Mouse (Mus musculus) CH12.LX (cell line): ENCODE data around the gene Slc7a11. TPM values are rescaled to one million over a fixed set of nuclear protein-coding genes. Genes with fewer than 3 reads are reported as not detected.

Source experiments
- DNase-seq: peaks from one replicate; pipeline ENCODE4 v3.0.0-alpha.2; 2013; ENCODE audit errors: extremely low read depth
- H3K27ac ChIP-seq: 2 replicates; pipeline ENCODE4 v1.5.1; 2012; ENCODE audit warnings: low read depth, mild to moderate bottlenecking, control low read depth, moderate library complexity; ENCODE audit not compliant: insufficient read depth
- H3K27me3 ChIP-seq: replicated peaks from 2 replicates; pipeline ENCODE3; 2012; ENCODE audit warnings: inconsistent platforms
- H3K36me3 ChIP-seq, 2 experiments: replicated peaks in 1 of 2; 2 replicates each; pipeline versions ENCODE3 to v1.6.1; 2012; ENCODE audit warnings: inconsistent platforms in 1 of 2, low read length in 1 of 2, mild to moderate bottlenecking in 1 of 2, mixed read lengths in 1 of 2, moderate library complexity in 1 of 2; ENCODE audit not compliant: control insufficient read depth in 1 of 2, insufficient read depth in 1 of 2
- H3K4me1 ChIP-seq, 2 experiments: 2 replicates each; pipeline ENCODE4 v1.6.1; 2012; ENCODE audit warnings: inconsistent platforms in 1 of 2, moderate library complexity in 1 of 2; ENCODE audit not compliant: insufficient read depth in 2 of 2, control insufficient read depth in 1 of 2
- H3K4me2 ChIP-seq: 2 replicates; pipeline ENCODE4 v1.6.1; 2012; ENCODE audit warnings: low read depth, mild to moderate bottlenecking, control low read depth; ENCODE audit not compliant: poor library complexity, insufficient read depth, severe bottlenecking
- H3K4me3 ChIP-seq, 3 experiments: fragments of 150-350 bp in 1 of 3; sonication (generic) in 1 of 3; replicated peaks in 1 of 3; 2 replicates each; pipeline versions ENCODE3 to v1.5.1; 2011 to 2012; ENCODE audit warnings: low read depth in 2 of 3, low read length in 2 of 3, mild to moderate bottlenecking in 2 of 3, moderate library complexity in 2 of 3, control low read depth in 1 of 3, improper control_type of control experiment in 1 of 3, inconsistent platforms in 1 of 3, mixed read lengths in 1 of 3; ENCODE audit not compliant: poor library complexity in 1 of 3
- H3K79me2 ChIP-seq: replicated peaks from 2 replicates; pipeline ENCODE4 v1.6.1; 2012; ENCODE audit warnings: mild to moderate bottlenecking, moderate library complexity; ENCODE audit not compliant: control insufficient read depth, poor library complexity, insufficient read depth, severe bottlenecking; ENCODE audit errors: extremely low read depth
- H3K9ac ChIP-seq: 2 replicates; pipeline ENCODE4 v1.6.1; 2012; ENCODE audit warnings: low read depth, mild to moderate bottlenecking, control low read depth, moderate library complexity; ENCODE audit not compliant: insufficient read depth
- H3K9me3 ChIP-seq: replicated peaks from 2 replicates; pipeline ENCODE3; 2012; ENCODE audit warnings: low read length, inconsistent platforms, mixed read lengths
- CHD1 ChIP-seq: IDR thresholded peaks from 2 replicates; pipeline ENCODE4 v1.6.1; 2012; ENCODE audit warnings: low read depth, low read length, improper control_type of control experiment, inconsistent platforms
- CTCF ChIP-seq, 2 experiments: IDR thresholded peaks in 1 of 2; conservative IDR thresholded peaks in 1 of 2; 2 replicates each; pipeline ENCODE4 v1.5.1; 2011 to 2012; ENCODE audit warnings: low read depth in 2 of 2, low read length in 2 of 2, improper control_type of control experiment in 1 of 2, inconsistent platforms in 1 of 2, mild to moderate bottlenecking in 1 of 2, moderate library complexity in 1 of 2
- E2F4 ChIP-seq: IDR thresholded peaks from 2 replicates; pipeline ENCODE4 v1.6.1; 2011; ENCODE audit warnings: low read depth, low read length, improper control_type of control experiment; ENCODE audit not compliant: insufficient replicate concordance
- ELF1 ChIP-seq: IDR thresholded peaks from 2 replicates; pipeline ENCODE4 v1.6.1; 2014; ENCODE audit warnings: low read depth, mild to moderate bottlenecking, inconsistent platforms, low read length, improper control_type of control experiment
- EP300 ChIP-seq: IDR thresholded peaks from 2 replicates; pipeline ENCODE4 v1.6.1; 2011; ENCODE audit warnings: low read length, improper control_type of control experiment
- ETS1 ChIP-seq: conservative IDR thresholded peaks from 2 replicates; pipeline ENCODE4 v1.6.1; 2012; ENCODE audit warnings: low read depth, mild to moderate bottlenecking, inconsistent platforms, low read length, improper control_type of control experiment, moderate library complexity
- HCFC1 ChIP-seq: IDR thresholded peaks from 2 replicates; pipeline ENCODE4 v1.6.1; 2012; ENCODE audit warnings: low read depth, mild to moderate bottlenecking, inconsistent platforms, low read length, improper control_type of control experiment
- IRF4 ChIP-seq: IDR thresholded peaks from 2 replicates; pipeline ENCODE4 v1.6.1; 2014; ENCODE audit warnings: low read depth, mild to moderate bottlenecking, inconsistent platforms, low read length, improper control_type of control experiment
- JUN ChIP-seq: IDR thresholded peaks from 2 replicates; pipeline ENCODE4 v1.6.1; 2011; ENCODE audit warnings: low read depth, mild to moderate bottlenecking, low read length, improper control_type of control experiment, moderate library complexity; ENCODE audit not compliant: insufficient read depth
- JUND ChIP-seq: conservative IDR thresholded peaks from 2 replicates; pipeline ENCODE4 v1.6.1; 2011; ENCODE audit warnings: low read depth, low read length, improper control_type of control experiment
- KAT2A ChIP-seq: IDR thresholded peaks from 2 replicates; pipeline ENCODE4 v1.6.1; 2012; ENCODE audit warnings: low read length, improper control_type of control experiment, inconsistent platforms; ENCODE audit not compliant: insufficient replicate concordance
- MAFK ChIP-seq: IDR thresholded peaks from 2 replicates; pipeline ENCODE4 v1.6.1; 2011; ENCODE audit warnings: low read length, improper control_type of control experiment; ENCODE audit not compliant: insufficient replicate concordance
- MAZ ChIP-seq: IDR thresholded peaks from 2 replicates; pipeline ENCODE4 v1.6.1; 2012; ENCODE audit warnings: low read depth, mild to moderate bottlenecking, inconsistent platforms, low read length, improper control_type of control experiment, moderate library complexity
- MEF2A ChIP-seq: IDR thresholded peaks from 2 replicates; pipeline ENCODE4 v1.6.1; 2014; ENCODE audit warnings: low read depth, mild to moderate bottlenecking, inconsistent platforms, low read length, improper control_type of control experiment, borderline replicate concordance
- MXI1 ChIP-seq: IDR thresholded peaks from 2 replicates; pipeline ENCODE4 v1.6.1; 2011; ENCODE audit warnings: mild to moderate bottlenecking, low read depth, low read length, improper control_type of control experiment
- MYC ChIP-seq: IDR thresholded peaks from 2 replicates; pipeline ENCODE4 v1.6.1; 2011; ENCODE audit warnings: low read depth, mild to moderate bottlenecking, improper control_type of control experiment, low read length
- POLR2A ChIP-seq: IDR thresholded peaks from 2 replicates; pipeline ENCODE4 v1.6.1; 2011; ENCODE audit warnings: low read depth, mild to moderate bottlenecking, improper control_type of control experiment, low read length
- POLR2AphosphoS2 ChIP-seq: IDR thresholded peaks from 2 replicates; pipeline ENCODE4 v1.6.1; 2011; ENCODE audit warnings: low read depth, low read length, improper control_type of control experiment
- RCOR1 ChIP-seq: conservative IDR thresholded peaks from 2 replicates; pipeline ENCODE4 v1.6.1; 2012; ENCODE audit warnings: low read depth, mild to moderate bottlenecking, inconsistent platforms, low read length, improper control_type of control experiment
- SIN3A ChIP-seq: IDR thresholded peaks from 2 replicates; pipeline ENCODE4 v1.6.1; 2012; ENCODE audit warnings: low read length, improper control_type of control experiment, inconsistent platforms
- SMC3 ChIP-seq: IDR thresholded peaks from 2 replicates; pipeline ENCODE4 v1.6.1; 2011; ENCODE audit warnings: low read depth, low read length, improper control_type of control experiment
- TBP ChIP-seq: conservative IDR thresholded peaks from 2 replicates; pipeline ENCODE4 v1.6.1; 2011; ENCODE audit warnings: low read depth, low read length, improper control_type of control experiment
- TCF12 ChIP-seq: IDR thresholded peaks from 2 replicates; pipeline ENCODE4 v1.6.1; 2014; ENCODE audit warnings: low read depth, mild to moderate bottlenecking, inconsistent platforms, low read length, improper control_type of control experiment
- UBTF ChIP-seq: IDR thresholded peaks from 2 replicates; pipeline ENCODE4 v1.6.1; 2012; ENCODE audit warnings: low read depth, mild to moderate bottlenecking, inconsistent platforms, low read length, improper control_type of control experiment, moderate library complexity
- USF2 ChIP-seq: conservative IDR thresholded peaks from 2 replicates; pipeline ENCODE4 v1.6.1; 2011; ENCODE audit warnings: low read depth, low read length, improper control_type of control experiment
- ZKSCAN1 ChIP-seq: IDR thresholded peaks from 2 replicates; pipeline ENCODE4 v1.6.1; 2012; ENCODE audit warnings: low read depth, inconsistent platforms, low read length, improper control_type of control experiment, borderline replicate concordance
- ZMIZ1 ChIP-seq: IDR thresholded peaks from 2 replicates; pipeline ENCODE4 v1.6.1; 2012; ENCODE audit warnings: low read depth, mild to moderate bottlenecking, inconsistent platforms, low read length, improper control_type of control experiment
- ZNF384 ChIP-seq: IDR thresholded peaks from 2 replicates; pipeline ENCODE4 v1.6.1; 2012; ENCODE audit warnings: low read depth, low read length, improper control_type of control experiment, inconsistent platforms
- dilution Hi-C: fragments of 300-500 bp; cut with MboI; formaldehyde crosslinking; loops from 2 replicates; pipeline ENCODE4 v1.14.3; 2020; ENCODE audit warnings: low sequenced_read_pairs; ENCODE audit not compliant: extremely low pct_unique_long_range_greater_than_20kb, extremely low pct_ligation_motif_present
- in situ Hi-C: fragments of 300-500 bp; cut with MboI; formaldehyde crosslinking; loops from 3 replicates; pipeline ENCODE4 v1.14.3; 2019; ENCODE audit warnings: low sequenced_read_pairs, low pct_ligation_motif_present, low pct_unique_long_range_greater_than_20kb, mixed read lengths
- polyA plus RNA-seq: library from polyadenylated mRNA; unstranded; fragments of >175 nt; gene quantifications from 2 replicates; pipeline ENCODE4 v1.2.1, GENCODE M21; 2012; ENCODE audit warnings: low read depth; ENCODE audit not compliant: insufficient read length
- total RNA-seq, 2 experiments: library from RNA; depleted of rRNA; stranded (reverse); fragments of 300-350 nt in 1 of 2; fragments of >200 nt in 1 of 2; gene quantifications; 2 replicates each; pipeline ENCODE4 v1.2.3; 2012 to 2014

Slc7a11 gene
- total and polyA plus RNA-seq, 3 experiments, result 0.13 to 0.37 TPM; not detected in 1

- no peaks in the 10 kb centered on the region for H3K79me2 ChIP-seq
- H3K4me2 ChIP-seq, result no peak overlapping the region
- H3K36me3 ChIP-seq, result no peaks in the 10 kb centered on the region
- H3K4me3 ChIP-seq, result no peak overlapping the region
- no peaks in the 10 kb centered on the region for H3K4me1 ChIP-seq
- peaks cover 22% of the 10 kb centered on the region for H3K9me3 ChIP-seq
- no peak for TF ChIP-seq RCOR1
- no peak for TF ChIP-seq ETS1
- no peak for TF ChIP-seq CTCF (conservative IDR thresholded peaks at IDR 0.05 in 1 of 2, IDR thresholded peaks at IDR 0.05 in 1 of 2; ENCODE audit: low read depth in 2 of 2, low read length in 2 of 2)
- no peak for TF ChIP-seq TBP
- TF ChIP-seq JUN, result no peak
- TF ChIP-seq HCFC1, result no peak
- TF ChIP-seq E2F4, result no peak
- TF ChIP-seq SMC3, result no peak
- no peak for TF ChIP-seq ZKSCAN1
- no peak for TF ChIP-seq IRF4
- no peak for TF ChIP-seq USF2
- no peak for TF ChIP-seq POLR2AphosphoS2
- no peak for TF ChIP-seq MXI1
- no peak for TF ChIP-seq MYC
- no peak for TF ChIP-seq MAZ
- TF ChIP-seq KAT2A, result no peak
- TF ChIP-seq POLR2A, result no peak
- TF ChIP-seq ZMIZ1, result no peak
- TF ChIP-seq, all 38 proteins: peak for 0
- in situ Hi-C loops, result no loop called here
- dilution Hi-C loops, result no loop called here
- H3K27ac ChIP-seq, result no peak overlapping the region
- no peaks in the 10 kb centered on the region for H3K27me3 ChIP-seq
- no peak overlapping the region for H3K9ac ChIP-seq
- DNase-seq, result no peak
Measured at GRCm38 (mm10) chr3:49880496-49880895, 562.9 kb downstream of the Slc7a11 start.

DNA sequence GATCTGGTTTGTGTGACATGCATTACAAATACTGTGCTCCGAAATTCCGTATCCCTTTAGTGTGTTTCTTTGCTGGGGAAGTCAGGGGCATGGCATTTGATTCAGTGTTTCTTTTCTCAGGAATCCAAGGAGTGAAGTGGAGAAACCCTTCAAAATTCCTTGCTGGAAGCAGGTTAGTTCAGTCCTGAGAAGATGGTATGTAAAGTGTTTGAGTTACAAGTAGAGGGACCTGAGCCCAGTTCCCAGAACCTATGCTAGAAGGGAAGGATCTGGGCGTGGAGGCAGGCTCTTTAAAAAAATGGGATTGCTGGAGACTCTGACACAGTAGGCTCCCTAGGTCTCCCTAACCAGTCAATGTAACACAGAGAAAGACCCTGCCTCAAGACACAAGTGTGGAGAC is 572.6 kb downstream of the Slc7a11 start:
- in situ Hi-C loops, result no loop called here
- Histone ChIP-seq H3K4me3 (no peak overlapping the region), H3K79me2 (no peaks in the 10 kb centered on the region), H3K9ac (no peak overlapping the region), H3K36me3 (no peaks in the 10 kb centered on the region), H3K9me3 (peaks cover 47% of the 10 kb centered on the region), H3K4me2 (no peak overlapping the region), H3K27me3 (no peaks in the 10 kb centered on the region), H3K27ac (no peak overlapping the region), H3K4me1 (no peaks in the 10 kb centered on the region)
- dilution Hi-C loops, result no loop called here
- TF ChIP-seq MXI1 (no peak), CHD1 (no peak), E2F4 (no peak), TCF12 (no peak), RCOR1 (no peak), ZKSCAN1 (no peak), ZNF384 (no peak), POLR2A (no peak), EP300 (no peak), MEF2A (no peak), ELF1 (no peak), MAFK (no peak), UBTF (no peak), CTCF (conservative IDR thresholded peaks at IDR 0.05 in 1 of 2, IDR thresholded peaks at IDR 0.05 in 1 of 2; ENCODE audit: low read depth in 2 of 2, low read length in 2 of 2) (no peak), SIN3A (no peak), JUND (no peak), HCFC1 (no peak)
- DNase-seq, result no peak
